Mouse (Mus musculus): ENCODE measurements around the gene Sbsn. TPM values are rescaled to one million over a fixed set of nuclear protein-coding genes. Genes with fewer than 3 reads are reported as not detected.

Gene Sbsn
- total RNA-seq, 2 experiments from 2014 or later, result not detected

- ATAC-seq (replicated peaks; ENCODE audit: low FRiP score, poor library complexity, severe bottlenecking), result no peak
These were observed 49.4 kb downstream of the Sbsn start for GRCm38 (mm10) chr7:30800653-30801052.

- no peak for ATAC-seq (replicated peaks; ENCODE audit: low FRiP score, poor library complexity, severe bottlenecking)
These were observed 52.0 kb downstream of the Sbsn start for GRCm38 (mm10) chr7:30803256-30803655.

GRCm38 (mm10) chr7:30804026-30804715, 52.9 kb downstream of the Sbsn start:
- no peak for ATAC-seq (replicated peaks; ENCODE audit: low FRiP score, poor library complexity, severe bottlenecking)

Other genes starting within 250 kb of the Sbsn start
Only the 30 nearest of the 32 such genes appear.
- gene Arhgap33, start 216.4 kb upstream of the Sbsn start, total RNA-seq (2015; ENCODE audit: low replicate concordance), result 73.5 and 85.9 TPM in 2 replicates
- gene Arhgap33, start 216.4 kb upstream of the Sbsn start, total RNA-seq (2017; ENCODE audit: low replicate concordance), result 43.0 and 77.7 TPM in 2 replicates
- 62.7 and 79.2 TPM in 2 replicates for gene Hspb6, start 199.3 kb upstream of the Sbsn start, total RNA-seq (2015; ENCODE audit: low replicate concordance)
- 19.0 and 21.8 TPM in 2 replicates for gene Hspb6, start 199.3 kb upstream of the Sbsn start, total RNA-seq (2017; ENCODE audit: low replicate concordance)
- 16.8 and 24.5 TPM in 2 replicates for gene Proser3, start 199.2 kb upstream of the Sbsn start, total RNA-seq (2015; ENCODE audit: low replicate concordance)
- 10.9 and 18.1 TPM in 2 replicates for gene Proser3, start 199.2 kb upstream of the Sbsn start, total RNA-seq (2017; ENCODE audit: low replicate concordance)
- 31.4 and 56.2 TPM in 2 replicates for gene Lin37, start 191.6 kb upstream of the Sbsn start, total RNA-seq (2015; ENCODE audit: low replicate concordance)
- 12.5 and 22.3 TPM in 2 replicates for gene Lin37, start 191.6 kb upstream of the Sbsn start, total RNA-seq (2017; ENCODE audit: low replicate concordance)
- gene U2af1l4, start 188.2 kb upstream of the Sbsn start, total RNA-seq (2015; ENCODE audit: low replicate concordance), result 8.4 and 43.6 TPM in 2 replicates
- gene U2af1l4, start 188.2 kb upstream of the Sbsn start, total RNA-seq (2017; ENCODE audit: low replicate concordance), result 40.8 and 59.9 TPM in 2 replicates
- 3.2 and 4.2 TPM in 2 replicates for gene Gm49396, start 188.1 kb upstream of the Sbsn start, total RNA-seq (2015; ENCODE audit: low replicate concordance)
- gene Gm49396, start 188.1 kb upstream of the Sbsn start, total RNA-seq (2017; ENCODE audit: low replicate concordance), result 6.8 and 7.2 TPM in 2 replicates
- gene Psenen, start 187.8 kb upstream of the Sbsn start, total RNA-seq (2015; ENCODE audit: low replicate concordance), result 67.4 and 73.8 TPM in 2 replicates
- 32.9 and 98.7 TPM in 2 replicates for gene Psenen, start 187.8 kb upstream of the Sbsn start, total RNA-seq (2017; ENCODE audit: low replicate concordance)
- 5.4 and 24.7 TPM in 2 replicates for gene Igflr1, start 186.0 kb upstream of the Sbsn start, total RNA-seq (2015; ENCODE audit: low replicate concordance)
- 3.3 TPM in 1 of 2 replicates, not detected in the other for gene Igflr1, start 186.0 kb upstream of the Sbsn start, total RNA-seq (2017; ENCODE audit: low replicate concordance)
- 155 and 163 TPM in 2 replicates for gene Kmt2b, start 162.7 kb upstream of the Sbsn start, total RNA-seq (2015; ENCODE audit: low replicate concordance)
- gene Kmt2b, start 162.7 kb upstream of the Sbsn start, total RNA-seq (2017; ENCODE audit: low replicate concordance), result 47.9 and 48.0 TPM in 2 replicates
- gene Zbtb32, start 152.6 kb upstream of the Sbsn start, total RNA-seq (2015; ENCODE audit: low replicate concordance), result not detected in 2 replicates
- gene Zbtb32, start 152.6 kb upstream of the Sbsn start, total RNA-seq (2017; ENCODE audit: low replicate concordance), result 0.39 TPM in 1 of 2 replicates, not detected in the other
- not detected in 2 replicates for gene Upk1a, start 138.6 kb upstream of the Sbsn start, total RNA-seq (2015; ENCODE audit: low replicate concordance)
- gene Upk1a, start 138.6 kb upstream of the Sbsn start, total RNA-seq (2017; ENCODE audit: low replicate concordance), result 2.7 TPM in 1 of 2 replicates, not detected in the other
- 152 and 165 TPM in 2 replicates for gene Cox6b1, start 125.3 kb upstream of the Sbsn start, total RNA-seq (2015; ENCODE audit: low replicate concordance)
- 128 and 263 TPM in 2 replicates for gene Cox6b1, start 125.3 kb upstream of the Sbsn start, total RNA-seq (2017; ENCODE audit: low replicate concordance)
- gene Etv2, start 115.6 kb upstream of the Sbsn start, total RNA-seq (2015; ENCODE audit: low replicate concordance), result not detected in 2 replicates
- not detected in 2 replicates for gene Etv2, start 115.6 kb upstream of the Sbsn start, total RNA-seq (2017; ENCODE audit: low replicate concordance)
- 35.0 and 44.9 TPM in 2 replicates for gene Rbm42, start 101.2 kb upstream of the Sbsn start, total RNA-seq (2015; ENCODE audit: low replicate concordance)
- 11.4 and 26.3 TPM in 2 replicates for gene Rbm42, start 101.2 kb upstream of the Sbsn start, total RNA-seq (2017; ENCODE audit: low replicate concordance)
- 49.9 and 51.5 TPM in 2 replicates for gene Haus5, start 86.5 kb upstream of the Sbsn start, total RNA-seq (2015; ENCODE audit: low replicate concordance)
- 45.6 and 50.1 TPM in 2 replicates for gene Haus5, start 86.5 kb upstream of the Sbsn start, total RNA-seq (2017; ENCODE audit: low replicate concordance)
- not detected in 2 replicates for gene Pmis2, start 79.9 kb upstream of the Sbsn start, total RNA-seq (2015; ENCODE audit: low replicate concordance)
- gene Pmis2, start 79.9 kb upstream of the Sbsn start, total RNA-seq (2017; ENCODE audit: low replicate concordance), result not detected in 2 replicates
- gene 2200002J24Rik, start 52.5 kb upstream of the Sbsn start, total RNA-seq (2015; ENCODE audit: low replicate concordance), result not detected in 2 replicates
- not detected in 2 replicates for gene 2200002J24Rik, start 52.5 kb upstream of the Sbsn start, total RNA-seq (2017; ENCODE audit: low replicate concordance)
- gene Atp4a, start 39.3 kb upstream of the Sbsn start, total RNA-seq (2015; ENCODE audit: low replicate concordance), result 4.0 TPM in 1 of 2 replicates, not detected in the other
- not detected in 2 replicates for gene Atp4a, start 39.3 kb upstream of the Sbsn start, total RNA-seq (2017; ENCODE audit: low replicate concordance)
- 5.4 and 21.0 TPM in 2 replicates for gene Tmem147, start 21.9 kb upstream of the Sbsn start, total RNA-seq (2015; ENCODE audit: low replicate concordance)
- gene Tmem147, start 21.9 kb upstream of the Sbsn start, total RNA-seq (2017; ENCODE audit: low replicate concordance), result 5.1 and 11.2 TPM in 2 replicates
- not detected in 2 replicates for gene Gapdhs, start 7.8 kb upstream of the Sbsn start, total RNA-seq (2015; ENCODE audit: low replicate concordance)
- gene Gapdhs, start 7.8 kb upstream of the Sbsn start, total RNA-seq (2017; ENCODE audit: low replicate concordance), result not detected in 2 replicates
- 1.7 and 9.4 TPM in 2 replicates for gene Dmkn, start 12.3 kb downstream of the Sbsn start, total RNA-seq (2015; ENCODE audit: low replicate concordance)
- 9.7 TPM in 1 of 2 replicates, not detected in the other for gene Dmkn, start 12.3 kb downstream of the Sbsn start, total RNA-seq (2017; ENCODE audit: low replicate concordance)
- not detected in 2 replicates for gene Krtdap, start 36.4 kb downstream of the Sbsn start, total RNA-seq (2015; ENCODE audit: low replicate concordance)
- gene Krtdap, start 36.4 kb downstream of the Sbsn start, total RNA-seq (2017; ENCODE audit: low replicate concordance), result not detected in 2 replicates
- 2.2 and 7.1 TPM in 2 replicates for gene Ffar2, start 72.3 kb downstream of the Sbsn start, total RNA-seq (2015; ENCODE audit: low replicate concordance)
- gene Ffar2, start 72.3 kb downstream of the Sbsn start, total RNA-seq (2017; ENCODE audit: low replicate concordance), result 3.1 and 6.0 TPM in 2 replicates
- not detected in 2 replicates for gene Ffar3, start 104.7 kb downstream of the Sbsn start, total RNA-seq (2015; ENCODE audit: low replicate concordance)
- not detected in 2 replicates for gene Ffar3, start 104.7 kb downstream of the Sbsn start, total RNA-seq (2017; ENCODE audit: low replicate concordance)
- not detected in 2 replicates for gene Ffar1, start 110.1 kb downstream of the Sbsn start, total RNA-seq (2015; ENCODE audit: low replicate concordance)
- not detected in 2 replicates for gene Ffar1, start 110.1 kb downstream of the Sbsn start, total RNA-seq (2017; ENCODE audit: low replicate concordance)
- gene Cd22, start 128.9 kb downstream of the Sbsn start, total RNA-seq (2015; ENCODE audit: low replicate concordance), result 2.9 and 3.6 TPM in 2 replicates
- gene Cd22, start 128.9 kb downstream of the Sbsn start, total RNA-seq (2017; ENCODE audit: low replicate concordance), result 1.0 and 3.3 TPM in 2 replicates
- gene Mag, start 163.4 kb downstream of the Sbsn start, total RNA-seq (2015; ENCODE audit: low replicate concordance), result not detected in 2 replicates
- gene Mag, start 163.4 kb downstream of the Sbsn start, total RNA-seq (2017; ENCODE audit: low replicate concordance), result not detected in 2 replicates
- not detected in 2 replicates for gene Hamp2, start 173.2 kb downstream of the Sbsn start, total RNA-seq (2015; ENCODE audit: low replicate concordance)
- gene Hamp2, start 173.2 kb downstream of the Sbsn start, total RNA-seq (2017; ENCODE audit: low replicate concordance), result not detected in 2 replicates
- gene Hamp, start 192.6 kb downstream of the Sbsn start, total RNA-seq (2015; ENCODE audit: low replicate concordance), result not detected in 2 replicates
- not detected in 2 replicates for gene Hamp, start 192.6 kb downstream of the Sbsn start, total RNA-seq (2017; ENCODE audit: low replicate concordance)
- 75.9 and 78.6 TPM in 2 replicates for gene Usf2, start 205.3 kb downstream of the Sbsn start, total RNA-seq (2015; ENCODE audit: low replicate concordance)
- 121 and 139 TPM in 2 replicates for gene Usf2, start 205.3 kb downstream of the Sbsn start, total RNA-seq (2017; ENCODE audit: low replicate concordance)

Data from erythroid progenitor cell, adult 5-6 weeks (primary cell).